Mouse (Mus musculus) heart, adult 18-20 months (tissue): ENCODE data around the gene Stk32b. TPM values are rescaled to one million over a fixed set of nuclear protein-coding genes. Genes with fewer than 3 reads are reported as not detected.

Experiments
- DNase-seq, 2 experiments: peaks; one replicate each; pipeline ENCODE4 v3.0.0; 2021 to 2022; ENCODE audit warnings: mixed read lengths in 1 of 2
- long read RNA-seq, 2 experiments: library from polyadenylated mRNA; stranded (forward); transcript quantifications; one replicate each; pipeline ENCODE4 v2.0.0; 2021
- total RNA-seq, 2 experiments: library from RNA; stranded (reverse); gene quantifications; 2 replicates each; pipeline ENCODE4 v1.2.3; 2021

The Stk32b gene
- total RNA-seq = under 1 TPM; 0.62 to 0.64 TPM
- long read RNA-seq, experiment 1 = 0 reads
- long read RNA-seq, experiment 2 = 0 reads

- DNase-seq = peak; percentile 35 to 39
Measured at GRCm38 (mm10) chr5:37716505-37717372, at the start of gene Stk32b. Gene Stk32b (minus strand): TSS chr5:37717171.

- DNase-seq = no peak
Measured at GRCm38 (mm10) chr5:37765851-37766250, 48.9 kb upstream of the Stk32b start.

- peak in 1 of 2 experiments; percentile 38 for DNase-seq
Measured at GRCm38 (mm10) chr5:37762046-37762445, 45.1 kb upstream of the Stk32b start.

DNA sequence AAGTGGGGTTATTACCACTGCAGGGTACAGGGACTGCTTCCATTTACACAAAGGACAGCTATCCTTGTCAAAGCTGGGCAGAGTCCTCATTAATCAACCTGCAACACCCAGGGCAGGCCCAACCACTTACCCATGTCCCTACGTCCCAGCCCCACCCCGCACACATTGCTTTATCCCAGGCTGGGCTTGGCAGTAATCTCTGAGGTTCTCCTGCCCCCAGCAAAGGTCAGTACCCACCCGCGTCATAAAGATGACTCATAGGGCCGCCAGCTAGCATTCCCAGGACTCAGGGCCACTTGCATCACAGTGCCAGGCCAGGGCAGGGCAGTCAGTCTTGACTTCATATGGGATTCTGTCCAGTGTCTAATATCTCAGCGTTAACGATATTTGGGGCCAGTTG lies 36.4 kb upstream of the Stk32b start:
- DNase-seq = no peak

- peak; percentile 61 to 78 for DNase-seq
Measured at GRCm38 (mm10) chr5:37752027-37752967, 35.3 kb upstream of the Stk32b start.

DNA sequence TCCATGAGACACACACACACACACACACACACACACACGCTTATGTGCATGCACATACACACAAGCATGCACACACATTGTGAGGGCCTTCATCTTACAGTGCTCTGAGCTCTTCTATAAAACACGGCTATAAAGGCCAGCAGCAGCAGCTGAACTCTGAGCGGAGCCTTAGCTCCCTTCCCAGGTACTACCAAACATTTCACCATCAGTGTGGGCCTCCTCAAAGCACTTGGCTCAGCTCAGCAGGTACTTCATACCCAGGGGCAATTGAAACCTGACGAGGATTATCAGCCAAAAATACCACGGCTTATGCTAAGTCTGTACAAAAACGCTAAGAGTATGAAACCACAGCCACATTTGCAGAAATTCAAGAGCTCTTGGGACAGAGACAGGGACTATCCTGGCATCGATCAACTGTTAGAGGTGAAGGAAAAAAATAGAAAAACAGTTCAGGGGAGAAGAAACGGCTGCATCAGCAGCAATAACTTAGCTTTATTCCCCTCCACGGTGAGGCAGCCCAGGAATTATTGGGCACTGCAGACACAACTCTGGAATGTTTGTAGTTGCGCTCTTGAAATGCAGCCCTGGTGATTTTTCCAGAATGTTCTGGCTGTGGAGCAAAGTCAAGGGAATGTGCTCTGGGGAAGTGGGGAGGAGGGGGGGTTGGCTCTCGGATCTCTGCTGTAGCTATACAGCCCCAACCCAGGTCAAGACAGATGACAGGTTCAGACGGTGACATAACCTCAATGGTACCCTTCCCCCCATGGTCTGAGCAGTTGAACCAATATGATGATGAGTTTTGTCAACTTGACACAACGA lies 27.1 kb upstream of the Stk32b start:
- DNase-seq = no peak

- DNase-seq = no peak
Measured at GRCm38 (mm10) chr5:37736213-37736612, 19.2 kb upstream of the Stk32b start.

DNA sequence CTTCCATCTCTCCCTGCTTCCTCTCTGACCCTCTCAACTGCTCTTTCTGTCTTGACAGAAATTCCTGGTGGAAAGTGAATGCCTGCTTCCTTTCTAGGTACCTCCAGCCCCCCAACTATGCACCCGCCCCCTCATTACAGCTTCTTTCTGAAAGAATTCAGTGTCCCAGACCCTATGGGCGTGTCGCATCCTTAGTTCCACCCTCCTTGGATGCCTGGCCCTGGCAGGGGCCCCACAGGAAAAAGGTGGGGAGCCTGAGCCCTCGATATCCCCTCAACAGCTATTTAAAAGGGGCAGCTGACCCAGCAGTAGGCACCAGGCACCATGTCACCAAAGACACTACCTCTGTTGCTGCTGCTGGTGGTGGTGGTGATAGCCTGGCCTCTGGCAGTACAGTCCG lies 18.3 kb upstream of the Stk32b start, which contains the start of gene Cytl1:
Cytl1 (plus strand) TSS at position 296 of the 400 bp plus-strand sequence.
- DNase-seq = peak in 1 of 2 experiments; percentile 68

DNA sequence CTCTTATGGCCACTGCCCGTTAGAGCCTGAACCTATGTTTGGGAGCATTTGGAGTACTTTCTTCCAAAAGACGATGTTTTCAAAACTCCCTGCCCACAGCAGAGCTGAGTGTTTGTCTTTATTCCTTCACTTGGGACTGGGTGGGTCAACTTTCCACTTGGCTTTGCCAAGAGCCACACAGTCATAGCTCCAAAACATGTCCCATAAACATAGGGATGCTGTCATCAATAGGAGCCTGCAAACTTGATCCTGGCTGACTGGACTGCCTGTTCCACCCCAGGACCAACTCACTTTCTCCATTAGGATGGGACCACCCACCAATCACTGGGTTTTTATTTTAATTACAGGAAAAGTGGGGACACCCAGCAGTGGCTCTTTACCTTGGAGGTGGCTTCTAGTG lies 13.8 kb upstream of the Stk32b start:
- peak; percentile 52 to 78 for DNase-seq

GRCm38 (mm10) chr5:37725220-37725886 lies 8.4 kb upstream of the Stk32b start:
- DNase-seq = peak in 1 of 2 experiments; percentile 51

DNA sequence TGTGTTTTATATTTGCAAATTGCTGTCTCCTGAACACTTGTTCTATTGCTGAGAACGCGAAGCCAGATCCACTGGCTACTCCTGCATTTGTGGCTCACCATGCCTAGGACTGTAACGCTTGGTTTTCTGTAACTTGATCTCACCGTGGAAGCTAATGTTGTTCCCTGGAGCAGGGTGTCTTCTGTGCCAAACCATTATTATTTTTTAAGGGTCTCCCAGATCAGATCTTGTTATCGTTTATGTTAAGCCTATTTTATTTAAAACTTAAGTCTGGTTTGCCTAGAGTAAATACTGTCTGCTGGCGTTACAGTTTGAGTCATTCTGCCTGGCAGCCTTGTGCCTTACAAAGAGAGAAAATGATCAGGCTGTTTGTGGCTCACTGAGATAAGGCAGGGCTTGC lies 3.7 kb upstream of the Stk32b start:
- no peak for DNase-seq

DNA sequence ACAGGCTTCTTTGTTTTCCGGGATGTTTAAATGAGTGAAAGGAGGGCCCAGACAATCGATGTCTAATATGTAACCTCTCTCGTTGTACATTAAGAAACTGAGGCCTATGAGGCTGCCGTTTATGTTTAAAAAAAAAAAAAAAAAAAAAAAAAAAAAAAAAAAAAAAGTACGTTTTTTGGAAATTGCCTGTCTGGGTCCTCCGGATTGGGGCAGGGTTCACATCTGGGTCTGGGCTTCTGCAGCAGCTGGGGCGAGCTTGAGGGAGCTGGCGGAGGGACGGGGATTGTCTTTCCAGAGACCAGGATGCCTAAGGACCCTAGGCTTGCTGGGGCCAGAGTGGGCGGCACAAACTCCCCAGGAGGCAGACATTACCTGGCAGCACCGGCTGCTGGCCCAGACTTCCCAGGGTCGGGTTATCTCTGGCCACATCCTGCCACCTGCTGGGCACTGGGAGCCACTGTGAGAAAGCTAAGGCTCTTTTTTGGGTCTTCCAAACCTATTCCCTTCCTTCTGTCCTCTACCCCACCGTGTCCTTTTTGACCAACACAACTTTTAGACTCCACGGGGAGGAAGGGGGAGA lies 503 bp upstream of the Stk32b start:
- peak; percentile 46 to 68 for DNase-seq

GRCm38 (mm10) chr5:37709257-37709904 lies 7.6 kb downstream of the Stk32b start:
- DNase-seq = no peak

DNA sequence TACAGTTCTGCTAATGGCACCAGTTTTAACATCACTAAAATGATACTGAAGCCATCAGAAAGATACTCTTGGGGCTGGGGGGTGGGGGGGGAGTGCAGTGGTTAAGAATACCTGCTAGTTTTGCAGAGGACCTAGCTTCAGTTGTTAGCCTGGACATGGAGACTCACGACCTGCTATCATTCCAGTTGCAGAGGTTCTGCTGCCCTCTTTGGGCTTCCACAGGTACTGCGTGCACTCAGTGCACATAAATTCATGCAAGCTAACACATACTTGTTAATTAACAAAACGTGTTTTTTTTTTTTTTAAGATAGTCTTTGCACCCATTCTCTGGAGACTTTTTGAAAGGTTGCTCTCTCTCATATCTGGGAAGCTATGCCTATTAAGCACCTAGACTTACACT lies 8.8 kb downstream of the Stk32b start:
- no peak for DNase-seq

GRCm38 (mm10) chr5:37704962-37705361 lies 12.0 kb downstream of the Stk32b start:
- DNase-seq = no peak

GRCm38 (mm10) chr5:37699757-37700156 lies 17.2 kb downstream of the Stk32b start:
- peak; percentile 40 to 41 for DNase-seq

- no peak for DNase-seq
Measured at GRCm38 (mm10) chr5:37697286-37697685, 19.7 kb downstream of the Stk32b start.

DNA sequence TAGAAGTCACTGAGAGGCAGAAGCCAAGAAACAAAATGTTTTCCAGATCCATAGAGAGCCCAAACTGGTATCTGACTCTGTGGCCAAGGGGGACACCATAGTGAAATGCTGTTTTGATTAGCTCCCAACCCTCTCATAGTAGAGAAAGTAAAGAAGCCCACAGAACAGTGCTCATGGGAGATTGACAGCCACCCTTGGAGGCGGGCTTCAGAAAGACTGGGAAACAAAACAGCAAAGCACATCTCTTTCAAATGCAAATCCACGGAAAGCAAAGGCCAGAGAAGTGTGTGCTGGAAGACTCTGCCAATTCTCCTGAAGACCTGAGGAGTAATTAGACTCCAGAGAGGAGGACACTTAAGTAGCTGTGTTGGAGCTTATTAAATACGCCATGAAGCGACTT lies 21.2 kb downstream of the Stk32b start:
- DNase-seq = no peak

- DNase-seq = no peak
Measured at GRCm38 (mm10) chr5:37692759-37693158, 24.2 kb downstream of the Stk32b start.

DNA sequence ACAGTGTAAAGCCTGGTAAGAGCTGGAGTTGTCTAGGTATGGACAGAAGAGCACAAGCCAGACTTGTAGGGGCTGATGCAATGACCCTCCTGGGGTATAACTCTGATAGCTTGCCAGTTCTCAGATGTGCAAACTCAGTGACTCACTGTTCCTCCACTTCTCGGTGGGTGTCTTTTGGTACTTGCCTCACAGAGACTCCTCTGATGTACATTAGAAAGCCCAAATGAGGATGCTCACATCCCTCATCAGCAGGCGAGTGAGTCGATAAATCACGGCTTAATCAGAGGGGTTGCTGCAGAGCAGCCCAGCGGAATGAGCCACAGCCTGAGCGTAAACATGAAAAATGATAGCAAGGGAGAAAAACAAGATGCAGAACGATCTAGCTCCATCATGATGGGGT lies 46.2 kb downstream of the Stk32b start:
- DNase-seq = no peak
